Mouse (Mus musculus): ENCODE data around the gene Rnf17. TPM values are rescaled to one million over a fixed set of nuclear protein-coding genes. Genes with fewer than 3 reads are reported as not detected.

Gene Rnf17
- polyA plus RNA-seq, 1 experiment from 2014 or later: 3.6 TPM

Other genes with a start within 250 kb of the Rnf17 start
- gene Gzmg, start 243.0 kb upstream of the Rnf17 start, polyA plus RNA-seq (2014; fragmentation: Nextera tagmentation; extraction: Ambion mirVana): not detected in 2 replicates
- not detected in 2 replicates for gene Gzmn, start 228.0 kb upstream of the Rnf17 start, polyA plus RNA-seq (2014; fragmentation: Nextera tagmentation; extraction: Ambion mirVana)
- not detected in 2 replicates for gene Gzmf, start 191.2 kb upstream of the Rnf17 start, polyA plus RNA-seq (2014; fragmentation: Nextera tagmentation; extraction: Ambion mirVana)
- gene Gzmc, start 167.9 kb upstream of the Rnf17 start, polyA plus RNA-seq (2014; fragmentation: Nextera tagmentation; extraction: Ambion mirVana): not detected in 2 replicates
- gene Gzmb, start 140.3 kb upstream of the Rnf17 start, polyA plus RNA-seq (2014; fragmentation: Nextera tagmentation; extraction: Ambion mirVana): not detected in 2 replicates
- not detected in 2 replicates for gene Atp12a, start 37.5 kb upstream of the Rnf17 start, polyA plus RNA-seq (2014; fragmentation: Nextera tagmentation; extraction: Ambion mirVana)
- gene Cenpj, start 172.8 kb downstream of the Rnf17 start, polyA plus RNA-seq (2014; fragmentation: Nextera tagmentation; extraction: Ambion mirVana): 8.2 and 8.6 TPM in 2 replicates
- gene Parp4, start 173.0 kb downstream of the Rnf17 start, polyA plus RNA-seq (2014; fragmentation: Nextera tagmentation; extraction: Ambion mirVana): 12.5 TPM in 2 replicates